Mouse (Mus musculus) neural tube, embryonic 13.5 days (tissue): Measurements from ENCODE around the gene Gm3424. TPM values are rescaled to one million over a fixed set of nuclear protein-coding genes. Genes with fewer than 3 reads are reported as not detected.
"Not testable (repeated sequence)": the region's sequence is repeated elsewhere in the genome, so short reads cannot be mapped to it uniquely, and the experiment has no call there.

Experiments used
- ATAC-seq: fragments of 200-750 bp; cut with Nextera tagmentation; 2 replicates; pipeline ENCODE4 v1.8.0; 2017; ENCODE audit warnings: low read depth, mild to moderate bottlenecking, moderate TSS enrichment, moderate library complexity
- H3K27ac ChIP-seq: fragments of 300-500 bp; sonication (generic); replicated peaks from 2 replicates; pipeline ENCODE4 v1.5.1; 2015; ENCODE audit warnings: moderate library complexity, mild to moderate bottlenecking, inconsistent platforms
- H3K27me3 ChIP-seq: fragments of 300-500 bp; sonication (generic); 2 replicates; pipeline ENCODE4 v1.6.1; 2015; ENCODE audit warnings: mild to moderate bottlenecking, inconsistent platforms
- H3K36me3 ChIP-seq: fragments of 300-500 bp; sonication (generic); 2 replicates; pipeline ENCODE4 v1.6.1; 2015; ENCODE audit warnings: mild to moderate bottlenecking, inconsistent platforms
- H3K4me1 ChIP-seq: fragments of 300-500 bp; sonication (generic); replicated peaks from 2 replicates; pipeline ENCODE4 v1.6.1; 2015; ENCODE audit warnings: inconsistent platforms
- H3K4me2 ChIP-seq: fragments of 300-500 bp; sonication (generic); 2 replicates; pipeline ENCODE4 v1.6.1; 2015; ENCODE audit warnings: inconsistent platforms, mild to moderate bottlenecking, moderate library complexity
- H3K4me3 ChIP-seq: fragments of 300-500 bp; sonication (generic); 2 replicates; pipeline ENCODE4 v1.5.1; 2015; ENCODE audit warnings: mild to moderate bottlenecking, inconsistent platforms
- H3K9ac ChIP-seq: fragments of 300-500 bp; sonication (generic); 2 replicates; pipeline ENCODE4 v1.6.1; 2015; ENCODE audit warnings: moderate library complexity, mild to moderate bottlenecking, inconsistent platforms
- H3K9me3 ChIP-seq: fragments of 300-500 bp; sonication (generic); 2 replicates; pipeline ENCODE4 v1.6.1; 2016; ENCODE audit warnings: inconsistent platforms
- WGBS: fragments of 180-500 bp; shearing (Covaris S2); methylation state at CpG from one replicate; pipeline ENCODE4 v1.1.7; 2015; 5-methylcytosine and 5-hydroxymethylcytosine counted together
- polyA plus RNA-seq: library from polyadenylated mRNA; unstranded; fragments of >200 nt; fragmentation: Nextera tagmentation; extraction: Ambion mirVana; gene quantifications from 2 replicates; pipeline ENCODE4 v1.2.1, GENCODE M21; 2015

Gm3424 gene
- not detected in 2 replicates for polyA plus RNA-seq

- no CpG with 5 or more reads among the region's 3 CpGs for WGBS
- not testable (repeated sequence) for ATAC-seq
These were observed at the start of gene Gm3424 for GRCm38 (mm10) chr14:5830229-5830628. Gene Gm3424, minus strand, starts transcription at chr14:5830329.

DNA sequence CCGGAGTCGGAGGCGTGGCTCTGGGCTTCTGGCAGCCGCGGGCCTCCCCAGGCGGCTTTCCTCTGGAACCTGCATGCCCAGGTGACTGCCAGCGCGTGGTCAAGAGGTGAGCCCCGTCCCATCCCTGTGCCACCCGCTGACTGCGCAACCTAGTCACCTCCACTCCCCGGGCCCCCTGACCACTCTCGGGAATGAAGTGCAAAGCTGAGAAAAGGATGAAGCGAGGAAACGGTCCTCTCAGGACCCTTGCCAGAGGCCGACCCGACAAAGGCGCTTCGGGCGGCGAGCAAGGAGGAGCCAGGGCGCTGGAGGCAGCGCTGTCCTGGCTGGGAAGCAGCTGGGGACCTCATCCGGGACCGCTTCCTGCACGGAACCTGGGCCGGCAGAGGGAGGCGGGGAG lies 49.7 kb upstream of the Gm3424 start:
- H3K27me3 ChIP-seq, H3K36me3 ChIP-seq, H3K9me3 ChIP-seq, H3K27ac ChIP-seq, H3K4me1 ChIP-seq: not testable (repeated sequence)
- peak overlapping the region; percentile 73 for H3K4me2 ChIP-seq
- WGBS, result 2% methylated on average over 23 of the region's 28 CpGs
- H3K4me3 ChIP-seq, result peak overlapping the region; percentile 48
- H3K9ac ChIP-seq, result peak overlapping the region; percentile 67
- 0 out of 2 replicates have a peak, but pooled peaks have one; percentile 50 for ATAC-seq

More at GRCm38 (mm10) chr14:5830229-5830628, at the start of gene Gm3424:
- not testable (repeated sequence) for H3K9me3 ChIP-seq, H3K27ac ChIP-seq, H3K4me3 ChIP-seq, H3K4me2 ChIP-seq, H3K36me3 ChIP-seq, H3K9ac ChIP-seq, H3K27me3 ChIP-seq, H3K4me1 ChIP-seq

DNA sequence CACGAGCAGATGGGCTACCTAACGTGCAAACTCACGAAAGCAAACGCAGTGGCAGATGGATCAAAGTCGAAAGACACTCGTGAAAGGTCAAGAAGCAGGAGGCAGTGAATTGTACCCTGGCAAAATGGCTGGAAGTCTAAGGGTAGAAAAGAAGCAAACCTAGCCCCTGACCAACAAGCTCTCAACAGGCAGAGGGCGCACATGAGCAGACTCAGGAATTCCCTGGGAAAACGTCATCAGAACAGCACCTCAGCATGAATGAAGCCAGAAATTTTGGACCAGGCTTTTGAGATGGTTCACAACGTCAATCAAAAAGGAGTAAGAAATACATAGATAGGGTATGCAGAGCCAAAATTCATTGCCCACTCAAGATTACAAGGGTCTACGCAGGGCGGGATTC lies 49.0 kb upstream of the Gm3424 start:
- not testable (repeated sequence) for H3K36me3 ChIP-seq, ATAC-seq, H3K9me3 ChIP-seq, H3K4me1 ChIP-seq, H3K9ac ChIP-seq, H3K27me3 ChIP-seq, H3K4me3 ChIP-seq, H3K27ac ChIP-seq
- 11% methylated on average over 7 of the region's 11 CpGs for WGBS
- peak overlapping the region; percentile 37 for H3K4me2 ChIP-seq

DNA sequence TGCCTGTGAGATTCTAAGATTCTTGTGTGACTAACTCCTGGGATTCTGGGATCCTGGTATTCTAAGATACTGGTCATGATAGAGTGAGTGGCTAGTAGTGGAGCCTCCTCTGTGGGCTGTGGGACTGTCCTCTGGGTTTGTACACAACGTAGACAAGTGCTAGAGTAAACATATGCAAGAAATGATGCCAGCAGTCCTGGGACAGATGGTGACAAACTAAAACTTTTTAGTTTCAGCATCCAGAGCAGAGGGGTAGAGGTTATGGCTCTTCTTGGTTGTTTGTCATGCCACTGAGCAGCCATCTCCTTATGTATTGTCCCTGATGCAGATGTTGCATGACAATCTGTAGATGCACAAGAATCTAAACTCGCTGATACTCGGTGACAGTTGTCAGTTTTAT lies 25.8 kb upstream of the Gm3424 start:
- WGBS, result 86% methylated on average over 3 of the region's 3 CpGs
- H3K9ac ChIP-seq, ATAC-seq, H3K27ac ChIP-seq, H3K9me3 ChIP-seq, H3K4me1 ChIP-seq, H3K4me3 ChIP-seq, H3K27me3 ChIP-seq, H3K4me2 ChIP-seq, H3K36me3 ChIP-seq: not testable (repeated sequence)

DNA sequence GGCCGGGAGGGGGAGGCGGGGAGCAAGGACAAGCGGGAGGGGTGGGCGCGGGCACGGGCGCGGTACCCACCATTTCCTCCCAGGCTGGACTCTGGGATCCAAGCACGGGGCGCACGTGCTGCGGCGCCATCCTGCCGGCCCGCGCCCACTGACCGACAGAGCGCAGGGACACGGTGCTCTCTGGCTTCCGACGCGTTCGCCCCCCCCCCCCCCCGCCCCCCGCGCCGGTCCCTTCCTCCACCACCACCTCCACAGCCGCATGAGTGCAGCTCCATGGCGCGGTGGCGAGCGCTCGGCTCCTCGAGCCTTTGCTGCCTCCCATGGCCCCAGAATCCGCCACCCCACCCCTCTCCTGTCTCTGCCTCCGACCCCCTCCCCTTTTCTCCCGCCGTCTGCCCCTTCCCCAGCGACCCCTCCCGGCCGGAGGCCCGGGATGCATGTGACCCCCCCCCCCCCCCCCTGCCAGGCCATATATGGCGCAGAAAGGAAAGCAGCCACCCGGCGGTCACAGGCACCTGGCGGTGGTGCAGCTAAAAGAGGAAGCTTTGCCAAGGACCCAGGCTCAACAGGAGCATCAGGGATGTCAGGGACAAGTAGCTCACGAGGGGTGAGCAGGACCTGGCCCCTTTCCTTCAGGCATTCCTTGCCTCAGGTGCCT lies 17.3 kb downstream of the Gm3424 start:
- H3K9me3 ChIP-seq, H3K36me3 ChIP-seq, H3K27me3 ChIP-seq, H3K27ac ChIP-seq, H3K4me2 ChIP-seq, H3K9ac ChIP-seq, H3K4me3 ChIP-seq, H3K4me1 ChIP-seq: not testable (repeated sequence)
- WGBS, result no CpG with 5 or more reads among the region's 47 CpGs
- ATAC-seq, result peak; percentile 78; the same call in 1 of the 2 replicates

DNA sequence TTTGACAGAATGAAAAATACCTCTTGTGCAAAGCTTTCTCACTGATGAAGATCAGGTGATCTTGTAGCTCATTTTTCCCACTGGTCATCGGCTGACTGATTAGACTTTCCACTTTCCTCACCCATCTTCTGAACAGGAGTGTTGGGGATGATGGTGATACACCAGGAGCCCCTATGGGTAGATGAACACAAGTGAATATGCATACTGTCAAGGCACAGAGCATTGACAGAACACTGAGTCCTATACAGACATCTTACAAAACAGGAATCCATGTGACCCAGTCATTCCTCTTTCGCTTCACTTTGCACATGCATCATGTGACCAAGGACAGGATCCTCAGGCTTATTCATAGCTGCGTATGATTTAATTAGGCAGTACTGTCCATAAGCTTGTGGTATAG lies 22.2 kb downstream of the Gm3424 start, which contains the start of gene Gm3383:
Gm3383 (minus strand) TSS at position 101 of the 400 bp plus-strand sequence.
- no CpG with 5 or more reads among the region's 3 CpGs for WGBS

More for the DNA sequence above, 22.2 kb downstream of the Gm3424 start, which contains the start of gene Gm3383:
- not testable (repeated sequence) for H3K27me3 ChIP-seq, ATAC-seq, H3K27ac ChIP-seq, H3K36me3 ChIP-seq, H3K4me1 ChIP-seq, H3K4me3 ChIP-seq, H3K4me2 ChIP-seq, H3K9me3 ChIP-seq, H3K9ac ChIP-seq

Other genes starting within 250 kb of the Gm3424 start
- not detected in 2 replicates for gene Gm8265, start 197.3 kb downstream of the Gm3424 start, polyA plus RNA-seq
- not detected in 2 replicates for gene Gm9603, start 142.9 kb downstream of the Gm3424 start, polyA plus RNA-seq
- gene Gm3373, start 88.8 kb downstream of the Gm3424 start, polyA plus RNA-seq, result 0.56 TPM in 1 of 2 replicates, not detected in the other
- 3.0 and 3.6 TPM in 2 replicates for gene Gm3383, start 22.3 kb downstream of the Gm3424 start, polyA plus RNA-seq
- 0.50 and 1.0 TPM in 2 replicates for gene Gm8237, start 50.1 kb upstream of the Gm3424 start, polyA plus RNA-seq
- 2.0 and 2.5 TPM in 2 replicates for gene Gm3248, start 131.4 kb upstream of the Gm3424 start, polyA plus RNA-seq
- gene Gm3453, start 148.8 kb upstream of the Gm3424 start, polyA plus RNA-seq, result not detected in 2 replicates
- gene Gm6337, start 227.9 kb upstream of the Gm3424 start, polyA plus RNA-seq, result not detected in 2 replicates